Mouse (Mus musculus) embryo, embryonic 11.5 days (tissue): Measurements from ENCODE around the gene Cadm2.

Source experiments
- DNase-seq: peaks from one replicate; pipeline ENCODE4 v3.0.0-alpha.2; 2012; ENCODE audit warnings: low read depth, low spot score

Cadm2 gene

DNA sequence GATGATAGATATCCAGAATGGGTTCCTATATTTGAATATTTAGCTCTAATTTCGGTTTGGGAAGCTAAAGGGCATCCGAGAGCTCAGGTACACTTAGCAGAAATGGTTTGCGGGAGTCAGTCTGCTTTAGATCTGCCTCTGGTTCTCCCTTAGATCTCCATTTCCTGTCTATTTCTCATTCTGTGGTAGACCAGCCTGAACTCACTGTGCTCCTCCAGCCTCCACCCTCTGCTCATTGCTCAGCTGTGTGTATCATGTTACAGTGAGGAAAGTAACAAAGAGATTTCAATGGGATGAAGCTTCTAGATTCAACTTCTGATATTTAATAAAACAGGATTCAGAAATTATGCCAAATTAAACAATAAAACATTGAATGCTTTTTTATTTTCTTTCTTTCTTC lies 661.6 kb downstream of the Cadm2 start:
- DNase-seq, result no peak

DNA sequence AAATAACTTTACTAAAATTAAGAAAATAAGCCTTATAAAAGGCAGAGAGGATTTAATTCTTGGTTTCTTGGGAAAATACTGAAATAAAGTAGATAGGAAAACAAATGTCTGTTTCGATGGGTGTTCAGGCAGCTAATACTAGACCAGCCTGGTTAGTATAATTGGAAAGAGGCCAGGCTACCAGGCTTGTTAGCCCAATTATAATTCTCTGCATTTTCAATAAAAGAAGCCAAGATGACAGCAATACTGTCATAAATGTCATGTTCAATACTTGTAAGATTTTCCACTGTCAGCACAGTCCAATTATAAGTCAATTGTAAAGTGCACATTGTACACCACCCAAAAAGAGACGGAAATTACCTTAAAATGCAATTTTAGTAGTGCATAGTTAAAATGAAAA lies 664.8 kb downstream of the Cadm2 start:
- no peak for DNase-seq

DNA sequence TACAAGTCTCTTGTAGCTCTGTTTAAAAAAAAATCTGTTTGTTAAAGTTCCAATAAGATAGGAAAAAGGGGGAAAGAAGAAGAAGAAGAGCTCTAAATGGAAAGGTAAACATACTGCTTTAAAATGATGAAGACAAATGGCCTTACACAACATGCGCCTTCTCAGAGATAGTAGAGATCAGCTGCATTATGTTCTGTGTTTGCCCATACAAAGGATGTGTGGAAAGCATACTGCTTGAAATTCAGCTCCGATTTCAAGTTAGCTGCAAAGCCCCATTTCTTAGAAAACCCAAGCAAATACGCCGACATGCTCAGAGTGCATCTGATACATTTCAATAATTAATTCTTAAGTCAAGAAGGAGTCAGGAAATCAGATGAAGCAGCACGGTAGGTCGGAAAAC lies 684.4 kb downstream of the Cadm2 start:
- no peak for DNase-seq

DNA sequence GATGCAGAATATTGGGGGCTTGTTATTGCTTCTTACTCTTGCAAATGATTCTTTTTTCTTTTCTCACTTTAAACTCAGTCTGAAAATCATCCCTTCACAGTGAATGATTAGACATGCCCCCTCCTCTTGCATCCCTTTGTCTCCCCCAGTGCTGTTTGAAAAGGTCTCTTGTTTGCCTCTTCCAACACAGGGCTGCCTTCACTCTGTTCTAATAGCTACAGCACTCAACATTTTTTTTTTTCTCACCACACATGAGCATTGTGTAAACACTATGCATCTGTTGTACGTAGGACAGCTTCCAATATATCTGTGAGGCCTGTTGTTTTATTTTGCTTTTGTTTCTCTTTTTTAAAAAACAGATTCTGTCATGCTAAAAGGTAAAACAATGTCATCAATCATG lies 695.2 kb downstream of the Cadm2 start:
- DNase-seq, result no peak

DNA sequence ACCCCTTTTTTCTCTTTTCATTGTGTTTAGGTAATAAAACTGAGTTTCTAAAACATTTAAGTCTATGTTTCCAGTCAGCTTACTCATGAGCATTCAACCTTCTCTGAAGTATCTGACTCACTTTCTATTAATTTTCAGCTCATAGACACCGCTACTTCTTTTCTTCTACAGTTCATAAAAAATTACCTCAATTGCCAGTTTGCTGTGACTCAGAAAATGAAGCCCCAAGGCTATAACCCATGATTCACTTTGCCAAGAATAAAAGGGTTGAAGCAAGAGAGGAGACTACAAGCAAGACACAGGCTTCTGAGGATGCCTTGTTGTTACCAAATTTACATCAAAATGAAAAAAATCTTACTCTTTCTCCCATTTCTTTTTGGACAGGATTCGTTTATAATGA lies 698.0 kb downstream of the Cadm2 start:
- DNase-seq, result no peak

DNA sequence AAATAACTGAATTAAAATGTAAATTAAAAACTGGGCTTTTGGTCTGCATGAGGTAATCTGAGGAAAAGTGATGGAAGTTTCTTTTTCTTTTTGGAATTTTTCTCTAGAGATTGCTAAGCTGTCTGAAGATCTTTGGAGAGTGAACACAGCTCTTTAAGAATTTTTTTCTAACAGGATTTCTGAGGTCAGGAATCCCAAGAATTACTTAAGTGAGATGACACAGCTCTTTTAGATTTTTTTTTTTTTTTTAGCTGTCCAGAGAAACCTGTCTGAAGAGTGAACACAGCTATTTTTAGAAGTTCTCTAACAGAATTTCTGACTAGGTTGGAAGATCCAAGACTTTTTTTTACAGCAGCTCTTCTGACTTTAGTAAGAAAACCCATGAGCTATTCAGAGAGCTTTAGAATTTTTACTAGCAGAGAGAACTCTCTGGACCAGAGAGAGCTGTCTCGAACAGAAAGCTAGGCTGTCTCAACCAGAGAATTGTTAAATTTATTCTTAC lies 699.2 kb downstream of the Cadm2 start:
- no peak for DNase-seq

DNA sequence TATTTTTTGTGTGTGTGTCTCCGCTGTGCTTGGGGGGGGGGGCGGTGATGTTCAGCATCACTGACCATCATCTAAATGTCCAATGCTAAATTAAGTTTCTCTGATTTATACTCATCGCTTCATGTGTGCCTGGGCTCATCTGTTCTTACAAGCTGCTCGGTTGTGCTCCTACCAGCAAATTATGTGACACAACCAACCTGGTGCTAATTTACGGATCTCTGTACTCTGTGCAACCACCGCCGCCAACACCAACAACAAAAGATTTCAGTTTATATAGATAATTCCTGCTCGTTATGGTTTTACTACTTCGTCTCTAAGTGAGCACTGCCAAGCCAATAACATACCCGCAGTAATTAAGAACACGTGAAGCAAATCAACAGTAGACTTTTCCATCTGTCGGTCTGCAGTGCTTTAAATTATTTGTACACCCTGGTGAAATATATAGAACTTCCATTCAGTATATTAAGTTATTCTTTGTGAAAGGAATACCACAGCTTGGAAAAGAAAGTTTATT lies 700.8 kb downstream of the Cadm2 start:
- no peak for DNase-seq

DNA sequence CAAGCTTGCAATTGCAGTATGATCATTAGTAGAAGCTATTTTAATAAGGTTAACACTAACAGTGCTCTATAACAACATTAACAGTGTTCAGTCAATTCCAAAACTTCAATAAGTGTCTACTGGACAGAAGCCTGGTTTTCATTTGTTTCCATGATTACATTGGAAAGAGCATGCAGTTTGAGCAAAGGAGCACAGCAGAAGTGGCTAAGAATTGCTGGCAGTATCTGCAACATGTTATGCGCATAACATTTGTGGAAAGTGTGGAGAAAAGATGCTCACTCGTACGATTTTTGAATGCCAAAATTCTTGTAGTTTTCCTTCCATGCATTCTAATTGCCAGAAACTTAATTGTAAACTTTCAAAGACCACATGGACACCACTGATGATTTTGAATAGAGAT lies 718.9 kb downstream of the Cadm2 start:
- DNase-seq, result no peak

DNA sequence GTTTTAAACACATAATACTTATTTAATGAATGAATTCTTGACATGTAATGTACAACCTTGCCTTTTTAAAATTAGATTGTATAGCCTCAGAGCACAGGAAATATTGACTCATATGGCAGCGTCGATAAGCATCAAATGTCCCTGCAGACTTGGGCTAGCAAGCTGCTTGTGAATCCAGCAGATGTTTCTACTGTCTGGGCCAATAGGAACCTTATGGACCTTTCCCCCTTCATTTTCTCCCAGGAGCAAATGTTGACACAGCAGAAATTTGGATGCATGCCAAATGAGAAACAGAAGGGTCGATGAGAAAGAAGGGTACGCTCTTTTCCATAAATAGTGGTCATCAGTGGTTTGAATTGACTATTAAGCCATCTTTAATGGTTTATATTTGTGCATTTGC lies 720.0 kb downstream of the Cadm2 start:
- DNase-seq, result no peak

DNA sequence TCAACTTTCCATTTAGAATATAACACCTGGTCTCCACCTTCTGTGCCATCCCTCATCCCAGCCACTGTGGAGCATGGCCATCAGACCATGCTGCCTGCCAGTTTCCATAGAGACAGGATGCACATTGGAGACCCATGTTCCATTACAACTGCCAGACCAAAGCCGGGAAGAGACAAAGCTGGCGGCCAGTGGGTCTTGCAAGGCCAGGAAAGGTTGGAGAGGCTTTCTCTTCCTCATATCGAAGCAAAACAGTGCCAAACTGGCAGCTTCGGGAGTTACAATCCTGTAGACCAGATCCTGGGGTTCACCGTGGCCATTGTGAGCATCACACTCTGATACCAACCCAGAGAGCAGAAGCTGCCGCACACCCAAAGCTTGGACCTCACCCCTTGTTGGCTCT lies 728.3 kb downstream of the Cadm2 start:
- DNase-seq, result no peak

DNA sequence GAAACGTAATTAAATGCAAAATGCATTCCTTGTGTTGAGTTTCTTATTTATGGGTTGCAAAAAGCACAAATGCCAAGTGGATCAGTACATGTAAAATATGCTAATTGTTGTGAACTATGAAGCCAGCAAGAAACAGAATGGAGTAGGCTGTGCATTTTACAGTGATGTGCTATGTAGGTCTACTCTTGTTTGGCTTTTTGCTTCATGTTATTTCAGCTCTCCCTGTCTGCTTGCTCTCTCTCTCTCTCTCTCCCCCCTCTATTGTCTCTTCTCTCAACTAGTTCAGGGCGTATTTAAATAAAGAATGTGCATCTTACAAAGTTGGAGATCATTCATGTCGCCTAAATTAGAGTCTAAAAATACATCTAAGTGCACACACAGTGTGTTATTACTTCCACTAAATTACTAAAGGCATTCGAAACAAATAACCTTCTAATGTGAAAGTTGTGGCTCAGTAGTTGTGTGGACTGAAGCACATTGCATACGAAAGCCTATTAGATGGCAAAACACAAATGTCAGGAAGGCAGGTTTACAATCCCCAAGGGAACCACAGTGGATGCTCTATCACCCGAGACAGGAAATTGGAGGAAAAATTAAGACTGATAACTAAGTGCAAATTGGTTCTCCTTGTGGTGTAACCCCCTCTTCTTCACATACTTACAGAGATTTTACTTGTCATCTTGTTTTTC lies 729.0 kb downstream of the Cadm2 start:
- DNase-seq, result no peak

DNA sequence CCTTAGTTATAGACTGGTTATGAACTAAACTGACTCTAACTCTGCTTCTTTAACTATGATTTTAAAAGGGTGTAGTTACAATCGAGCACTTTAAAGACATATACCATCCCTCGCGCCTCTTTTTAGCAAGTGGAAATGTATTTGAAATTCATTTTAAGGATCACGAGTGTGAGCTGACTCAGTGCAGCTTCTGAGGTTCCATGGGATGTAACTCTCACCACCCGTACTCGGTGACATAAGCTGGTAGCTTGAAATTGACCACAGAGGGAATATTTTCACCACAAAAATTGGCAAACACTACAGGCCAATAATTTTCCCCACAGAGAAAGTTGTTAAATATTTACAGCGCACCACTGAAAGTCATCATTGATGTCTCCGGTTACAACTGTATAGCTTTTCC lies 730.8 kb downstream of the Cadm2 start:
- no peak for DNase-seq

DNA sequence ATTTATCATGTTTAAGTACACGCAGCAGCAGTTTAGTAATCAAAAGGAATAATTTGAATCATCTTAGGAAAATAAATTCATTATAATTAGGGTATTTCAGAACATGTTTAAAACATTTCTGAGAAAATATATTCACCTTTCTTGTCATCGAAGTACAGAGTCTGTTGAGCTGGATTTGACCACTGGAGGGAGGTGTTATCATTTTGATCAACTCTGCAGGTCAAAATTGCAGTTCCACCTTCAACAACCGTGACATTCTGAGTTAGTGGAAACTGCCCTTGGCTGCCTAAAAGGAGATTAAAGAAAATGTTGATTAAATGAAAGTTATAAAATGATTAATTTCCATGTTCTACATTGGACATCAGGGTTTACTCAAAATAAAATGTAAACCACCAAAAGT lies 738.1 kb downstream of the Cadm2 start:
- DNase-seq, result no peak

DNA sequence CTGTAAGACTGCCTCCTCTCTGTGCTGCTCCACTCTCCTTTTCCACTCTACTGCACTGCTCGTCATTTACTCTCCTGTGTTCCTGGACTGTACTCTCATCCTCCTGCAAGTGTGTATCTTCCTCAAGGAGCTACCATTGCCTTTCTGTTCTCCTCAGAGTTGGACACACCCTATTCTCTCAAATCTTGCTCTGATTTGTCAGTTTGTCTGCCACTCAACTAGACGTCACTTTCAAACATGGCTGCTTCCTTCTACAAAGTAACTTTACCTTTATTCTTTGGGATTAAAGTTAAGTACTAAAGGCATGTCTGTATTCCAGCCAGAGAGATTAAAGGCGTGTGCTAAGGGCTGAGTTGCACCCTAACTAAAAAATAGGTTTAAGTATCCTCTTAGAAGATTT lies 749.5 kb downstream of the Cadm2 start:
- no peak for DNase-seq

DNA sequence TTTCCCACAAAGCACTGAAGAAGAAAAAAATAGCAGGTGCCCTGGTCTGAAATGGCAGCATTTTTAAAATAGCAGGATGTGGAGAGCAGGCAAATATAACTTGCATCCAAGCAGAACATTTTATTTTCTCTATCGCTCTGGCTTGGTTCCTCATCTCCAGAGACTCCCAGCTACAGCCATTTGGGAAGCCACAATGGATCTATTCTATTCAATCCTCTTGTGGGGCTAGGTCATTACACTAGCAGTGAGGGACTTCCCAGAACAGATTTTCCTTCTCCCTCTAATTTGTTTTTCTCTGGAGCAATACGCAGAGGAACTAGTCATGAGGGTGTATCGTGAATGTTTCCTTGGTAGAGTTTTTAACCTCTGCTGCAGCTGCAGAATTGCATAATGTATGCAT lies 769.7 kb downstream of the Cadm2 start:
- no peak for DNase-seq

DNA sequence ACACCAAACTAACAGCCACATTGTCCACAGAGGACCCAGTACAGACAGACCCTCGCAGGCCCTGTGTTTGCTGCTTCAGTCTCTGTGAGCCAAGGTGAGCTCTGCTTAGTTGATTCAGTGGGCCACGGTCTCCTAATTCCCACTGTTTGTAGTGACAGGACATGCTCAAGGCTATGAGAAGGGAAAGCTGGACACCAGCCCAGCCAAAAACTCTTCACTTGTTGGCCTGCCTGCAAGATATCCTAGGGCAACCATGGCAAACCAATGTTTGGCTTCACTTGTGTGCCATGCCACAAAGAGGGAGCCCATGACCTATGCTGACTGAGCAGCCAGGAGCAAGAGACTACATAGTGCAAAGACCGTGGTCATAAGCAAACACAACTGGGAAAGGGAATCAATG lies 795.8 kb downstream of the Cadm2 start:
- no peak for DNase-seq

DNA sequence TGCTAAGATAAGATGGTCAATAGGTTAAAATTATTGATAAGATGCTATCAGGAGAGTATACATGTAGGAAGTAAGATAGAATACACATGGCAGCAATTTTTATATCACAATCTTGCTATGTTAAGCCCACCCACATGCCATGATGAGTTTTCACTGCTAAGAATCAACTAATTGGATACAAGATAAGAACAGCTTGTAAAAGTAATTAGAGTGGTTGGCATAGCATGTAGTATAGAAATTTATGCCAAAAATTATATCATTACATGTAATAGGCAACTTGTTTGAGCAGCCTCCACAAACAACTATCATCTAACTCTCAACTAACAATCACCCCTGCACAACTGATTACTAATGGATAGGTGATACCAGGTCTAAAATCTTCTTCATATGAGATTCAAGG lies 809.2 kb downstream of the Cadm2 start:
- DNase-seq, result no peak

DNA sequence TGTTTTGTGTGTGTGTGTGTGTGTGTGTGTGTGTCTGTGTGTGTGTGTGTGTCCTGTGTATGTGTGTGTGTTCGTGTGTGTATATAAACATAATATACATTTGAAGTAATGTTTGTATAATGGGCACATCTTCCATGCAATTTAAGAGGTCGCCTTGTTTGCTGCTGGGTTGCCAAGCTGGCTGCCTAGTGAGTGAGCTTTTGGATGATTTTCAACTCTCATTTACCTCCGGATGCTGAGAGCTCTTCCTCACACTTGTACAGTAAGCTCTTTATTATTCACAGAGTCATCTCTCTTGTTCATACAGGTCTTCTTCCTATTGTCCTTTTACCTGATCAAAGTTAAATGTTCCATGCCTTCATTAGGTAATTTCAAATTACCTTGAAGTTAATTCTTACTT lies 822.5 kb downstream of the Cadm2 start:
- no peak for DNase-seq

DNA sequence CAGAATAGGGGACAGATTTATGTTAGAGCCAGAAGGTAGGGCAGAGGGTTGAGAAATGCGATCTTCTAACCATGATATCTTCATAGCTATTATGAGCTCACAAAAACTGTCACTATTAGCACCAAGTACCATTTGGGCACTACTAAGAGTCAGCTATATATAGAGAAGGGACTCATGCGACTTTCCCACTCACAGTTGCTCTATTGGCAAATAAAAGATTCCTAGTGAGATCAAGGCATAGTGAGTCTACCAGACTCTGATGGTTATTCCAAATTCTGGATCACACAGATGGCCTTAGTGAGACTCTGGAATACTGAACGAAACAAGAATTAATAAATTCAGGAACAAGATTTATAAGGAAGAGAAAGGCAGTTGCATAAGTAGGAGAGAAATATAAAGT lies 827.6 kb downstream of the Cadm2 start:
- DNase-seq, result no peak

DNA sequence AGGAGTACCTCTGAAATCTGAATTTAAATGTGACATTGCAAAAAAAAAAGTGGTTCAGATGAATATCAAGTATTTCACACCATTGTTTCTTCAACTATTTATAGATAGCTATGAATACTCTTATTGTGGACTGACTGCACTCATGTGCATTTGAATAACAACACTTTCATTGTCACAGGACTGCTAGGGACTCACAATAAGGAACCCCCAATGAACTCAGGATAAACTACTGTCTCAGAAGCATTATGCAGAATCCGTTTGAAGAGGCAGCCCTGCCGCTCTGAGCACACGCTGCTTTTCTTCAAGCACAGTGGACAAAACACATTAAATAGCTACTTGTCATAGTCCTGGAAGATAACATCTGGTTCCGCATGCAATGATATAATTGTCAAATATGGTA lies 848.8 kb downstream of the Cadm2 start:
- DNase-seq, result no peak

DNA sequence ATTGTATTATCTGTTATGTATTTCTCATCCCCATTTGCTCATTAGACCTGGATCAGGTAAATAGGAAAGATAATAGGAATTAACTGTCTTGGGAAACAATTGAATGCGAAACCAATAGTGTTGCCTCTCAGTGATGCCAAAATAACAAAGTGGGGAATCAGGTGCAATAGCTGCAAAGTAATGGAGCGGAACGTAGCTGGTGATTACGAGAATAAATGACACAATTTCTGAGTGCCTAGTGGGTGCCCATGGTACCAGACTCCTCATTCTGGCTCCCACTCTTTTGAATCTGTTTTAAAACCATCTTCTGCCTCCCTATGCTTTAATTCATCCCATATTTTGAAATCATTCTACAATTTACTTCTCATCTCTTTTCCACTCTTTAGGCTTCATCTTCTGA lies 851.2 kb downstream of the Cadm2 start:
- DNase-seq, result no peak

DNA sequence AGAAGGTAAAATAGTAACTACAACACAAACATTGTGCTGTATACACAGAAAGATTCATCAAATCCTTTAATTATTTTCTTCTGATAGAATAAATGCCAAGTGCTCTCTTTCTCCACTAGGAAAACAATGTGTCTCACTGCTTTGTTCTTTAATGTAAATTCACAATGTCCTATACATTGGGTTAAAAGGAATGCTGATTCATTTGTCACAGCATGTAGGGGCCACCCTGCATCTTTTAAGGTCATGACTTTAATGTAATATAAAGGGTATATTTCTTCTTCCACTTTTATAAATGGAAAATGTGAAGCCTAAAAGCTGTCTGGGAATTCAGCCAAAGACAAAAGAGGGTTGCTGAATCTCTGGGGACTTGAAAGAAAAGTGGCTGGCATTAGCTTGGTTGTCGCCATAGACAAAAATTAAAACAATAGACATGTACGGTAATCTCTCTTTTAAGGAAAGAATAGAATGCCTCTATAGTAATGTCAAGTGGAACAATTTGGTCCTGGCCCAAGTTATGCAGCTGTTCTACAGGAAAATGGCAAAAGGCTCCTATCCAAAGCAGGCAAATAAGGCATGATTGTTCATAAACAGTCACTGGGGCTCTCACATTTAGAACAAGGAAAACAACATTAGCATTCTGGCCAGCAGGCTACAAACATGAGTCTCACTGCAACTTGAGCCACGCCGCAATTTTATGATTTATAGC lies 851.9 kb downstream of the Cadm2 start:
- no peak for DNase-seq
